Mouse (Mus musculus): Measurements from ENCODE around the gene Fyco1. TPM values are rescaled to one million over a fixed set of nuclear protein-coding genes. Genes with fewer than 3 reads are reported as not detected.

Fyco1 gene
- total and polyA plus RNA-seq, 2 experiments from 2014 or later = 40.9 to 82.7 TPM

- Histone ChIP-seq H3K27ac (ENCODE audit: low read depth) (peak overlapping the region; percentile 99), H3K27me3 (ENCODE audit: control insufficient read depth, insufficient read depth, low read length) (no peaks in the 10 kb centered on the region), H3K4me2 (ENCODE audit: low read depth, low read length) (peak overlapping the region; percentile 64), H3K4me3 (ENCODE audit: low read depth, low read length) (peak overlapping the region; percentile 90), H3K9me3 (replicated peaks; ENCODE audit: control insufficient read depth, low read length) (no peaks in the 10 kb centered on the region), H3K9ac (replicated peaks; ENCODE audit: low read depth, low read length) (peak overlapping the region; percentile 93), H3K36me3 (replicated peaks; ENCODE audit: control insufficient read depth, insufficient read depth, low read length) (no peaks in the 10 kb centered on the region), H3K4me1 (ENCODE audit: control insufficient read depth, insufficient read depth) (peaks cover 34% of the 10 kb centered on the region)
- DNase-seq (ENCODE audit: low spot score) = peak; percentile 24
- ATAC-seq (ENCODE audit: insufficient read depth, low read depth) = no peak
- WGBS = 32% methylated on average over 2 of the region's 2 CpGs
- no peak for TF ChIP-seq CTCF (IDR thresholded peaks at IDR 0.05; ENCODE audit: low read depth)
- no peak for TF ChIP-seq EP300 (IDR thresholded peaks at IDR 0.05; ENCODE audit: low read depth)
These were observed 1.6 kb downstream of the Fyco1 start for GRCm38 (mm10) chr9:123849976-123850695.

- WGBS = 29% methylated on average over 1 of the region's 1 CpGs
- no peak overlapping the region for H3K9ac ChIP-seq (replicated peaks; ENCODE audit: low read depth, low read length)
- peaks cover 50% of the 10 kb centered on the region for H3K4me1 ChIP-seq (ENCODE audit: control insufficient read depth, insufficient read depth)
- DNase-seq (ENCODE audit: low spot score) = peak; percentile 23
- H3K4me2 ChIP-seq (ENCODE audit: low read depth, low read length) = no peak overlapping the region
- no peak for ATAC-seq (ENCODE audit: insufficient read depth, low read depth)
- TF ChIP-seq CTCF (IDR thresholded peaks at IDR 0.05; ENCODE audit: low read depth) (no peak), EP300 (IDR thresholded peaks at IDR 0.05; ENCODE audit: low read depth) (no peak)
- H3K27ac ChIP-seq (ENCODE audit: low read depth) = peak overlapping the region; percentile 97
- peaks cover 19% of the 10 kb centered on the region for H3K36me3 ChIP-seq (replicated peaks; ENCODE audit: control insufficient read depth, insufficient read depth, low read length)
- no peaks in the 10 kb centered on the region for H3K9me3 ChIP-seq (replicated peaks; ENCODE audit: control insufficient read depth, low read length)
- no peaks in the 10 kb centered on the region for H3K27me3 ChIP-seq (ENCODE audit: control insufficient read depth, insufficient read depth, low read length)
- no peak overlapping the region for H3K4me3 ChIP-seq (ENCODE audit: low read depth, low read length)
These were observed 5.2 kb downstream of the Fyco1 start for GRCm38 (mm10) chr9:123846490-123846889.

GRCm38 (mm10) chr9:123845120-123845519 is 6.6 kb downstream of the Fyco1 start:
- H3K4me2 ChIP-seq (ENCODE audit: low read depth, low read length) = peak overlapping the region; percentile 41
- peaks cover 32% of the 10 kb centered on the region for H3K36me3 ChIP-seq (replicated peaks; ENCODE audit: control insufficient read depth, insufficient read depth, low read length)
- TF ChIP-seq CTCF (IDR thresholded peaks at IDR 0.05; ENCODE audit: low read depth) = peak; percentile 48
- TF ChIP-seq EP300 (IDR thresholded peaks at IDR 0.05; ENCODE audit: low read depth) = no peak; the same call in 1 of the 2 replicates
- H3K27me3 ChIP-seq (ENCODE audit: control insufficient read depth, insufficient read depth, low read length) = no peaks in the 10 kb centered on the region
- 13% methylated on average over 3 of the region's 3 CpGs for WGBS
- H3K4me3 ChIP-seq (ENCODE audit: low read depth, low read length) = no peak overlapping the region
- peak overlapping the region; percentile 97 for H3K27ac ChIP-seq (ENCODE audit: low read depth)
- H3K9me3 ChIP-seq (replicated peaks; ENCODE audit: control insufficient read depth, low read length) = no peaks in the 10 kb centered on the region
- peak; percentile 95 for DNase-seq (ENCODE audit: low spot score)
- H3K9ac ChIP-seq (replicated peaks; ENCODE audit: low read depth, low read length) = no peak overlapping the region
- peaks cover 47% of the 10 kb centered on the region for H3K4me1 ChIP-seq (ENCODE audit: control insufficient read depth, insufficient read depth)
- peak; percentile 92 for ATAC-seq (ENCODE audit: insufficient read depth, low read depth)

GRCm38 (mm10) chr9:123844468-123844867 is 7.2 kb downstream of the Fyco1 start:
- Histone ChIP-seq H3K27me3 (ENCODE audit: control insufficient read depth, insufficient read depth, low read length) (no peaks in the 10 kb centered on the region), H3K36me3 (replicated peaks; ENCODE audit: control insufficient read depth, insufficient read depth, low read length) (peaks cover 39% of the 10 kb centered on the region), H3K9me3 (replicated peaks; ENCODE audit: control insufficient read depth, low read length) (no peaks in the 10 kb centered on the region), H3K4me1 (ENCODE audit: control insufficient read depth, insufficient read depth) (peaks cover 41% of the 10 kb centered on the region), H3K4me3 (ENCODE audit: low read depth, low read length) (no peak overlapping the region), H3K27ac (ENCODE audit: low read depth) (peak overlapping the region; percentile 97), H3K9ac (replicated peaks; ENCODE audit: low read depth, low read length) (peak overlapping the region; percentile 35), H3K4me2 (ENCODE audit: low read depth, low read length) (peak overlapping the region; percentile 41)
- DNase-seq (ENCODE audit: low spot score) = peak; percentile 78
- WGBS = 53% methylated on average over 3 of the region's 3 CpGs
- 0 out of 2 replicates have a peak, but pooled peaks have one; percentile 23 for TF ChIP-seq EP300 (IDR thresholded peaks at IDR 0.05; ENCODE audit: low read depth)
- TF ChIP-seq CTCF (IDR thresholded peaks at IDR 0.05; ENCODE audit: low read depth) = no peak
- ATAC-seq (ENCODE audit: insufficient read depth, low read depth) = peak; percentile 78

- Histone ChIP-seq H3K4me2 (ENCODE audit: low read depth, low read length) (no peak overlapping the region), H3K27ac (ENCODE audit: low read depth) (no peak overlapping the region), H3K36me3 (replicated peaks; ENCODE audit: control insufficient read depth, insufficient read depth, low read length) (peaks cover 78% of the 10 kb centered on the region), H3K4me3 (ENCODE audit: low read depth, low read length) (no peak overlapping the region), H3K4me1 (ENCODE audit: control insufficient read depth, insufficient read depth) (peaks cover 17% of the 10 kb centered on the region), H3K9me3 (replicated peaks; ENCODE audit: control insufficient read depth, low read length) (no peaks in the 10 kb centered on the region), H3K9ac (replicated peaks; ENCODE audit: low read depth, low read length) (no peak overlapping the region), H3K27me3 (ENCODE audit: control insufficient read depth, insufficient read depth, low read length) (no peaks in the 10 kb centered on the region)
- DNase-seq (ENCODE audit: low spot score) (no peak), ATAC-seq (ENCODE audit: insufficient read depth, low read depth) (no peak)
- no peak for TF ChIP-seq CTCF (IDR thresholded peaks at IDR 0.05; ENCODE audit: low read depth)
- TF ChIP-seq EP300 (IDR thresholded peaks at IDR 0.05; ENCODE audit: low read depth) = no peak
- 88% methylated on average over 6 of the region's 6 CpGs for WGBS
These were observed 11.5 kb downstream of the Fyco1 start for GRCm38 (mm10) chr9:123840243-123840642.

All from heart, postnatal 0 days (tissue).